Mouse (Mus musculus): ENCODE data around the gene 3110082J24Rik. TPM values are rescaled to one million over a fixed set of nuclear protein-coding genes. Genes with fewer than 3 reads are reported as not detected.
A peak's percentile ranks its signal among the peaks of the same experiment; 100 is the strongest.

Gene 3110082J24Rik
- total and polyA plus RNA-seq, 3 experiments, result not detected

DNA sequence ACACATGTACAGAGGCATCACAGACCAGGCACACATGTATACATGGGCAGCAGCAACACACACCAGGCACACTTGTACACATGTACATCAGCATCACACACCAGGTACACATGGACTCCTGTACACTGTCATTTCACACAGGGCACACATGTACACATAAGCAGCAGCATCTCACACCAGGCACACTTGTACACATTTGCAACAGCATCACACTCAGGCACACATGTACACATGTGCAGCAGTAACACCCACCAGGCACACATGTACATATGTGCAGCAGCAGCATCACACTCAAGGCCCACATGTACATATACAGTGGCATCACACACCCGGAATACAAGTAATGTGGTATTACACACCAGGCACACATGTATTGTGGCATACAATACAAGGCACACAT lies 7.6 kb downstream of the 3110082J24Rik start:
- Histone ChIP-seq H3K9me3 (replicated peaks) (peaks cover 40% of the 10 kb centered on the region), H3K4me1 (ENCODE audit: insufficient read depth, low read depth, low read length) (no peaks in the 10 kb centered on the region), H3K36me3 (replicated peaks) (no peaks in the 10 kb centered on the region), H3K27me3 (ENCODE audit: insufficient read depth, low read length) (peaks cover 8% of the 10 kb centered on the region), H3K4me3 (ENCODE audit: low read depth, low read length) (peak overlapping the region; percentile 21; the same call in 1 of the 2 replicates)
- ATAC-seq (ENCODE audit: extremely low read depth, insufficient number of reproducible peaks, low FRiP score, poor library complexity, severe bottlenecking) (no peak), DNase-seq (ENCODE audit: low spot score) (no peak)
- TF ChIP-seq GATA2 (IDR thresholded peaks at IDR 0.05; ENCODE audit: borderline replicate concordance, low read depth, low read length), result no peak
- no peak for TF ChIP-seq POLR2AphosphoS5 (IDR thresholded peaks at IDR 0.05; ENCODE audit: insufficient replicate concordance, low read depth, low read length)
- no peak for TF ChIP-seq GATA1 (IDR thresholded peaks at IDR 0.05; ENCODE audit: borderline replicate concordance, low read length)
- TF ChIP-seq TAL1 (conservative IDR thresholded peaks at IDR 0.05; ENCODE audit: low read depth, low read length), result no peak
- TF ChIP-seq CTCF (IDR thresholded peaks at IDR 0.05; ENCODE audit: low read depth, low read length), result no peak

DNA sequence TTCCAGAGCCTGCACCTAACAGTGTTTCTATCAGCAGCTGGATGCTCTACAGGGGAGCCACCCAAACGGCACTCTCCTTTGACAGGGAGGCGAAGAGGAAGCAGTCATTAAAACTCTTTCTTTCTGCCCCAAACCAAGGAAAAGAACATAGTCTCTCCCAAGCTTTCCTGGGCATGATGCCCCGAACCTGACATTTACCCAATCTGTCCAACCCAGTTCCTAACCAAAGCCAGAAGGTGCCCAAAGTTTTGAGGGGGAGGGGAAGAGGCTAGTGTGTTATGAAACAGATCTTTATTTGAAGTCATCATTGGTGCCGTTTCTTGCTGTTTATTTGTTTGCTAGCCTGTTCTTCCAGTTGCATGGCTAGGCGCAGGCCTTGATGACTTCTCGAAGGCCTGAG lies 10.2 kb downstream of the 3110082J24Rik start:
- H3K36me3 ChIP-seq (replicated peaks), result no peaks in the 10 kb centered on the region
- peaks cover 13% of the 10 kb centered on the region for H3K27me3 ChIP-seq (ENCODE audit: insufficient read depth, low read length)
- DNase-seq (ENCODE audit: low spot score), result no peak
- ATAC-seq (ENCODE audit: extremely low read depth, insufficient number of reproducible peaks, low FRiP score, poor library complexity, severe bottlenecking), result no peak
- no peak overlapping the region for H3K4me3 ChIP-seq (ENCODE audit: low read depth, low read length)
- H3K9me3 ChIP-seq (replicated peaks), result peaks cover 19% of the 10 kb centered on the region
- no peak for TF ChIP-seq POLR2AphosphoS5 (IDR thresholded peaks at IDR 0.05; ENCODE audit: insufficient replicate concordance, low read depth, low read length)
- no peak for TF ChIP-seq CTCF (IDR thresholded peaks at IDR 0.05; ENCODE audit: low read depth, low read length)
- no peak for TF ChIP-seq TAL1 (conservative IDR thresholded peaks at IDR 0.05; ENCODE audit: low read depth, low read length)
- no peak for TF ChIP-seq GATA1 (IDR thresholded peaks at IDR 0.05; ENCODE audit: borderline replicate concordance, low read length)
- no peak for TF ChIP-seq GATA2 (IDR thresholded peaks at IDR 0.05; ENCODE audit: borderline replicate concordance, low read depth, low read length)
- H3K4me1 ChIP-seq (ENCODE audit: insufficient read depth, low read depth, low read length), result no peaks in the 10 kb centered on the region

- H3K27me3 ChIP-seq (ENCODE audit: insufficient read depth, low read length), result peaks cover 13% of the 10 kb centered on the region
- no peaks in the 10 kb centered on the region for H3K36me3 ChIP-seq (replicated peaks)
- H3K9me3 ChIP-seq (replicated peaks), result peaks cover 5% of the 10 kb centered on the region
- no peak overlapping the region for H3K4me3 ChIP-seq (ENCODE audit: low read depth, low read length)
- H3K4me1 ChIP-seq (ENCODE audit: insufficient read depth, low read depth, low read length), result no peaks in the 10 kb centered on the region
- ATAC-seq (ENCODE audit: extremely low read depth, insufficient number of reproducible peaks, low FRiP score, poor library complexity, severe bottlenecking), result no peak
- TF ChIP-seq CTCF (IDR thresholded peaks at IDR 0.05; ENCODE audit: low read depth, low read length) (no peak), TAL1 (conservative IDR thresholded peaks at IDR 0.05; ENCODE audit: low read depth, low read length) (no peak), POLR2AphosphoS5 (IDR thresholded peaks at IDR 0.05; ENCODE audit: insufficient replicate concordance, low read depth, low read length) (no peak), GATA2 (IDR thresholded peaks at IDR 0.05; ENCODE audit: borderline replicate concordance, low read depth, low read length) (no peak), GATA1 (IDR thresholded peaks at IDR 0.05; ENCODE audit: borderline replicate concordance, low read length) (no peak)
- no peak for DNase-seq (ENCODE audit: low spot score)
These were observed 11.5 kb downstream of the 3110082J24Rik start for GRCm38 (mm10) chr5:30094399-30094798.

DNA sequence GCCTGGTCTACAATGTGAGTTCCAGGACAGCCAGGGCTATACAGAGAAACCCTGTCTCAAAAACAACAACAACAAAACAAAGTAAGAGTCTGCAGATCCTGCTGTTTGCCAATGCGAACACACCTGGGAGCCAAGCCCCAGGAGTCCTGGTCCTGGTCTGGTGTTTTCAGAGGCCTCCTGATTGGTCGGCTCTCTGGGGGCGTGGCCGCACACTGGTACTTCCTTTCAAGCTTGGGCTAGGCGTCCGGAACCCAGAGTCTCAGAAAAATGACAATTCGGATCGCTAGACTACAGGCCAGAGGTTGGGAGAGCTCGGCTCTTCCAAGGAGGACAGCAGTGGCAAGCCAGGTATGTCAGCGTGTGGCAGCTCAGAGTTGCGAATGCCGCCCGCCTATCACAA lies 13.2 kb downstream of the 3110082J24Rik start:
- no peaks in the 10 kb centered on the region for H3K36me3 ChIP-seq (replicated peaks)
- H3K4me1 ChIP-seq (ENCODE audit: insufficient read depth, low read depth, low read length), result no peaks in the 10 kb centered on the region
- no peaks in the 10 kb centered on the region for H3K9me3 ChIP-seq (replicated peaks)
- peak; percentile 1 for DNase-seq (ENCODE audit: low spot score)
- TF ChIP-seq GATA1 (IDR thresholded peaks at IDR 0.05; ENCODE audit: borderline replicate concordance, low read length) (no peak), POLR2AphosphoS5 (IDR thresholded peaks at IDR 0.05; ENCODE audit: insufficient replicate concordance, low read depth, low read length) (no peak), TAL1 (conservative IDR thresholded peaks at IDR 0.05; ENCODE audit: low read depth, low read length) (no peak), GATA2 (IDR thresholded peaks at IDR 0.05; ENCODE audit: borderline replicate concordance, low read depth, low read length) (no peak), CTCF (IDR thresholded peaks at IDR 0.05; ENCODE audit: low read depth, low read length) (no peak)
- no peak overlapping the region; the same call in 1 of the 2 replicates for H3K4me3 ChIP-seq (ENCODE audit: low read depth, low read length)
- ATAC-seq (ENCODE audit: extremely low read depth, insufficient number of reproducible peaks, low FRiP score, poor library complexity, severe bottlenecking), result no peak
- H3K27me3 ChIP-seq (ENCODE audit: insufficient read depth, low read length), result peaks cover 13% of the 10 kb centered on the region; the same call in 1 of the 2 replicates

- Histone ChIP-seq H3K9me3 (replicated peaks) (no peaks in the 10 kb centered on the region), H3K36me3 (replicated peaks) (peaks cover 38% of the 10 kb centered on the region)
- TF ChIP-seq TAL1 (conservative IDR thresholded peaks at IDR 0.05; ENCODE audit: low read depth, low read length) (no peak), POLR2AphosphoS5 (IDR thresholded peaks at IDR 0.05; ENCODE audit: insufficient replicate concordance, low read depth, low read length) (no peak), GATA1 (IDR thresholded peaks at IDR 0.05; ENCODE audit: borderline replicate concordance, low read length) (no peak), CTCF (IDR thresholded peaks at IDR 0.05; ENCODE audit: low read depth, low read length) (no peak), GATA2 (IDR thresholded peaks at IDR 0.05; ENCODE audit: borderline replicate concordance, low read depth, low read length) (no peak)
These were observed 32.8 kb downstream of the 3110082J24Rik start, which contains the start of gene Tyms for GRCm38 (mm10) chr5:30072825-30073821. Tyms (minus strand) TSS chr5:30073617.

GRCm38 (mm10) chr5:30072377-30072776 lies 33.5 kb downstream of the 3110082J24Rik start:
- H3K27me3 ChIP-seq (ENCODE audit: insufficient read depth, low read length), result no peaks in the 10 kb centered on the region
- peak overlapping the region; percentile 98 for H3K4me3 ChIP-seq (ENCODE audit: low read depth, low read length)
- peaks cover 45% of the 10 kb centered on the region for H3K36me3 ChIP-seq (replicated peaks)
- no peak for DNase-seq (ENCODE audit: low spot score)
- no peak for ATAC-seq (ENCODE audit: extremely low read depth, insufficient number of reproducible peaks, low FRiP score, poor library complexity, severe bottlenecking)
- no peaks in the 10 kb centered on the region for H3K9me3 ChIP-seq (replicated peaks)
- no peak for TF ChIP-seq POLR2AphosphoS5 (IDR thresholded peaks at IDR 0.05; ENCODE audit: insufficient replicate concordance, low read depth, low read length)
- no peak for TF ChIP-seq CTCF (IDR thresholded peaks at IDR 0.05; ENCODE audit: low read depth, low read length)
- no peak for TF ChIP-seq GATA1 (IDR thresholded peaks at IDR 0.05; ENCODE audit: borderline replicate concordance, low read length)
- TF ChIP-seq TAL1 (conservative IDR thresholded peaks at IDR 0.05; ENCODE audit: low read depth, low read length), result no peak
- no peak for TF ChIP-seq GATA2 (IDR thresholded peaks at IDR 0.05; ENCODE audit: borderline replicate concordance, low read depth, low read length)
- H3K4me1 ChIP-seq (ENCODE audit: insufficient read depth, low read depth, low read length), result peaks cover 28% of the 10 kb centered on the region

More at GRCm38 (mm10) chr5:30072825-30073821, 32.8 kb downstream of the 3110082J24Rik start, which contains the start of gene Tyms:
- H3K4me1 ChIP-seq (ENCODE audit: insufficient read depth, low read depth, low read length), result peaks cover 23% of the 10 kb centered on the region
- peak within 1 kb of the TSS; percentile 98 for H3K4me3 ChIP-seq (ENCODE audit: low read depth, low read length)
- DNase-seq (ENCODE audit: low spot score), result peak; percentile 68
- ATAC-seq (ENCODE audit: extremely low read depth, insufficient number of reproducible peaks, low FRiP score, poor library complexity, severe bottlenecking), result peak; percentile 84
- no peaks in the 10 kb centered on the region for H3K27me3 ChIP-seq (ENCODE audit: insufficient read depth, low read length)
